Mouse (Mus musculus): Measurements from ENCODE around the gene Ttc28.

The Ttc28 gene

GRCm38 (mm10) chr5:111164348-111164920 is 284.8 kb downstream of the Ttc28 start:
- DNase-seq (ENCODE audit: low spot score in 2 of 2), result no peak

DNA sequence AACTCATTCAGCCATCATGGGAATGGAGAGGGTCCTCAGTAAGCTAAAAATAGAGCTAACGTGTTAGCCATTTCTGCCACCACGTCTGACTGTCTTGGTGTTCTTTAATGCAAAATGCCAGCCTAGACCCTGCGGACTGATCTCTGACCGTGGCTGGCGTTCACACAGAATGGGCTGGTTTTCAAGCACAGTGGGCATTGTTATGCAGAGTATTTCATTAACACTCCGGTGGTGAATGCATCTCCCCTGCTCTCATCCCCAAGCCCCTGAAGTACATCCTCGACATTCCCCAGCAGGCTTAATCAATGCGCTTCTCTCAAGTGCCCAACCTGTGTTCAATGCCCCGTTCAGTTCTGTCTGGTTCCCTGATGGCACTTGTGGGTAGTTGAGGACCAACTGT is 290.8 kb downstream of the Ttc28 start:
- no peak for DNase-seq (ENCODE audit: low spot score in 2 of 2)

GRCm38 (mm10) chr5:111175410-111175809 is 295.8 kb downstream of the Ttc28 start:
- DNase-seq (ENCODE audit: low spot score in 2 of 2), result no peak

GRCm38 (mm10) chr5:111175842-111176241 is 296.2 kb downstream of the Ttc28 start:
- no peak for DNase-seq (ENCODE audit: low spot score in 2 of 2)

DNA sequence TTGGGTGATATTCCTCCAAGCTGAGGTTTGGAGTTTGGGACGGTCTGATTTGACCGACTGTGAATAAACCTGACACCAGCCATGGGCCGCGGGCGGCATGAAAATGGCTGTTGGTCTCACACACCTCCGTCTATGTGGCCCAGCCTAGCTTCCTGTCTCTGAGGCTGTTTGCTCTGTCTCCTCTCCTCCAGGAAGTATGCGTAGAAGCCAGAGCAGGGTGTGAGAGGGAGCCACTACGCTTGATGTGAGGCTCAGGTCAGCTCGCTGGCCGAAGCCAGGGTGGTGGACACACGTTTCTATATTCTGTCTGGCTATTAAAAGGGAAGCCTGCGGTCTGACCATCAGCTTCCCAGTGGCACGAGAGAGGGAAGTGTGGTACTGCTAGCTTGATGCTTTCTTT is 296.8 kb downstream of the Ttc28 start:
- DNase-seq (ENCODE audit: low spot score in 2 of 2), result no peak

GRCm38 (mm10) chr5:111178324-111179076 is 298.9 kb downstream of the Ttc28 start:
- no peak for DNase-seq (ENCODE audit: low spot score in 2 of 2)

DNA sequence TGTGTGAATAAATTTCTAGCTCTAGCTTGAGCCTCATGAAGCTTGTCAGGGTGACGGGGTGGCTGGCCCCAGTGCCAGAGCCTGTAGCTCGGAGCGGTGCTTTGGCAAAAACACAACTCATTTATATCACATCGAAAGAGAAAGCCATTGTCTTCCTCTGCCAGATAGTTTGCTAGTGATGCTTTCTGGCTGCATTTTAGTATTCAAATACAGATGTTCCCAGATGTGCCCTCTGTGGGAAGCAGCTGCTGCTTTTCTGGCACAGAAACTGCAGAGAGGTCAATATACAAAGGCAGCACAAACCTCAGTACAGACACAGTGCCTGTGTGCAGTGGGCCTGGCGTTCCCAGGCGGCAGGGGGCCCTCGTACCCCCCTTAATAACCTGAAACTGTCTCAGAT is 300.0 kb downstream of the Ttc28 start:
- DNase-seq (ENCODE audit: low spot score in 2 of 2), result no peak

DNA sequence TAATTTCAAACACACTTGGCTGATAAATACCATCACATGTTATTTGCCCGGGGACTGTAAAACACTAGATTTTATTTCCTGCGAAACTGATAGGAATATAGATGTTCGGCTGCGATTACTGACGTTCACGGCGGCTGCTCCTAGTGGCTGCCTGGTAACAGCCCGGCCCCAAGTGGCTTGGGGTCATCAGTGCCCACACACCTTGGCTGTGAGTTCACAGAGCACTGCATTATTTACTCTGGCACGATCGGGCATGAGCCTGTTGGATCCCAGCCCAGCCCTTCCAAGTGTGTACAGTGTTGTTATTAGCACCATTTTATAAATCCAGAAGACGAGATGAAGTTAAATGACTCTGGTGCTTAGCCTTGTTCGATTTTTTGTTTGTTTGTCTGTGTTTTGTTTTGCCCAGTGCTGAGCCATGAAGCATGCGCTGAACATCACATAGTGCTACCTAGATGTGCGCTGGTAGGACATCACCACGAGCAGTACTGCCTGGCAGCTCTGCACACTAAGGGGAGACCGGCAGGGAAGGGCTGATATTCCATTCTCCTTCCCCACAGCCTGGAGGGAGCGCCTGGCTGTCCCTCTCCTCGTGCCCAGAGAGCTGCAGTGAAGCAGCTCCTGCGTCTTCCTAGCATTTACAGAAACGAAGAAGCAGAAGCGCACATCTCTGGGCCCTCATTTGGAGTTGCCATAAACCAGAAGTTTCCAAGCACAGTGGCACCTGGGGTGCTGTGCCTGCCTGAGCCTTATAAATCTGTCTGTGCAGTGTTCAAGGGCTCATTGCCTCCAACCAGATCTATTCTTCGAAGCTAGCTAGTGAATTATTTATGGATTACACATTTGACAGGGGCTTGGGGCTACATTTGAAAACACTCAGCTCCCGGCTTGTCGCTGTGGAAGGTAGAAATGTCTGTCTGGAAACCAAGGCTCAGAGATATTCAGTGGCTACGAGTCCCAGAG is 300.8 kb downstream of the Ttc28 start:
- DNase-seq (ENCODE audit: low spot score in 2 of 2), result no peak

GRCm38 (mm10) chr5:111181204-111181912 is 301.8 kb downstream of the Ttc28 start:
- DNase-seq (ENCODE audit: low spot score in 2 of 2), result no peak

DNA sequence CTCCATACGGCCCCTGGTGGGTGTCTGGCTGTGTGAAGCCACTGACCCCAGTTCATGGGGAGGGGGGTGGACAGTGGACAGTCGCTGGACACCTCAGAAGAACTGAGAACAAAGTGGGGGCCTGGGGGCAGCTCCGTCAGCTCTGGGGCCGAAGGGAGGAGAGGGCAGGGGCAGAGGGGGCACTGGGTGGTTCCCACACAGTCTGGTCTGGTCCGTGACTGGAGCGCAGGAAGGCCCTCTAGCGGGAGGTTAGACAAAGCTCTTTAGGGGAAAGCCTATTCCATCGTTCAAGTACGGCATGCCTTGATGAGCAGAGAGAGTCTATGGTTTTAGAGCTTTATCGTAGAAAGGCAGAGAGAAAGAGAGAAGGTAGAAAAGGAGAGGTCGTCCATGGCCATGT is 307.0 kb downstream of the Ttc28 start:
- no peak for DNase-seq (ENCODE audit: low spot score in 2 of 2)

GRCm38 (mm10) chr5:111191972-111192371 is 312.4 kb downstream of the Ttc28 start:
- no peak for DNase-seq (ENCODE audit: low spot score in 2 of 2)

- DNase-seq (ENCODE audit: low spot score in 2 of 2), result no peak
These were observed 315.2 kb downstream of the Ttc28 start for GRCm38 (mm10) chr5:111194829-111195228.

GRCm38 (mm10) chr5:111195488-111196485 is 316.2 kb downstream of the Ttc28 start:
- DNase-seq (ENCODE audit: low spot score in 2 of 2), result no peak

GRCm38 (mm10) chr5:111197727-111198126 is 318.1 kb downstream of the Ttc28 start:
- no peak for DNase-seq (ENCODE audit: low spot score in 2 of 2)

- DNase-seq (ENCODE audit: low spot score in 2 of 2), result no peak
These were observed 320.7 kb downstream of the Ttc28 start for GRCm38 (mm10) chr5:111200167-111200840.

DNA sequence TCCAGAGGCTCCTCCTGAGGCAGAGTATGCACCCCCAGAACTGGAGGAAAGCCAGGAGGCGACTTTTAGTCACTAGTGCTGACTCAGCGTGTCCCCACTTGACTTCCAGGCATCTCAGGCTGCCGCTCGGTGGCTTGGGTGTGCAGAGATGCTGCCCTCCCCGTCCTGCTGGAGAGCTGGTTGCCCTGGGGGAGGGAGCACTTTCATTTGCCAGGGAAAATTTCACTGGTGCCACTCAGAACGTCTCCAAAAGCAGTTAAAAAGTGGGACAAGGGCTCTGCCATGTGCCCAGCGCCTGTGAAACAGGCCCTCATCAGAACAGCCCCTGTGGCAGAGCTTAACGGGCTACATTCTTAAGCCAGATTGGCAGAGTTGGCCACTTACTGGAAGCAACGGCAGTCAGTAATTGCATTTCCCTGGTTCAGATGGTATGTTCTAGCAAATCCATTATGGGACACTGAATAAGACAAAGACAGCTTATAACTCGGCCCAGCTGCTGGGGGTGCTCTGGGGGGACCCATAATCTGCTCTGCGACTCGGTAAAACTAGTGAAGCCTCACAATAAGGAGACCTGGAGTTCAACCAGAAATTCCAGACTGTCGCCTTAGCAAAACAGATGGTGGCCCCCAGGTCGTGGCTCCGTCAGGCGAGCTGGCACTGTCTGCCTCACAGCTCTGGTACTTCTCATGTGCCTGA is 321.5 kb downstream of the Ttc28 start:
- DNase-seq (ENCODE audit: low spot score in 2 of 2), result peak; percentile 74 to 76

- no peak for DNase-seq (ENCODE audit: low spot score in 2 of 2)
These were observed 324.6 kb downstream of the Ttc28 start for GRCm38 (mm10) chr5:111204221-111204620.

DNA sequence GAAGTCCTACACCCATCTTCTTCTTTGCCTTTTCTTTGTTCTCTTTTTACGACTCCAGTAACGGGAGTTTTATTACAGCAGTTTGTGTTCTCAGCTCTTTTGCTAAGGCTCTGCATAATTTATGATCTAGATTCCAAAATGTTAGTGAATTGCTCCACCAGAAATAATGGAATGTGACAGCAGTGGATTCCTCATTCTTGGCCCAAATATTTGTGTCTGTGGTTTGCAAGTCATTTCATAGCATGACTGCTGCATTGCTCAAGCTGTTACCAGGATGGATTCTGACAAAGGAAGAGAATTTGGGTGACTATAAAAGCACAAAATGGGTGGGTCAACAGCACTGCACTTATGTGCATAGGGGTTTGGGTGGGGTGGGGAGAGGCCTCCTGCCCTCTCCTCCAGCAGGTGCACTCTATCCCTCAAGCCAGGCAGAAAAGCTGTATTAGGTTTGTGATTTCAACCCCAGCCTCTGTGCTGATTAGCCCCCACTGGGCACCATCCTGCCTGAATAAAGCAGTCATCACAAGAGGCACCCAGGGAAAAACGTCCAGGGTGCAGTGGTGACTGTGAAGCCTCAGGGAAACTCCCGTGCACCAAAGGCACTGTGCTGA is 325.5 kb downstream of the Ttc28 start:
- DNase-seq (ENCODE audit: low spot score in 2 of 2), result no peak

DNA sequence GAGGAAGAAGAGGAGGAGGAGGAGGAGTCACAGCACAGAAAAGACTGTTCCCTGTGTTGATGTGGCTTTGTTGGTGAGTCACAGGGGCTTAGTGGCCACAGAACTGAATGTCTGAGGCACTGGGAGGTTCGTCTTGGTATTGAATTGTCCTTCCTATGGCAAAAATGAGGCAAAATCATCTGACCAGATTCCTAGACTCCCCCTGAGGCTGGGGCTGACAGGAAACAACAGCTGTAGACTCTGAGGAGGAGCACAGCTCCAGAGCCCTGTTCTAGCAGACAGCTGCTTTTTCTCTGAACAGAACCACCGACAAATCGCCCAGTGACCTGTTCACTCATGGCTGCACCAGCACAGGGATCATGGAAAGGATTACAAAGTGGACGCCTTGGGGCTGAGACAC is 326.2 kb downstream of the Ttc28 start:
- no peak for DNase-seq (ENCODE audit: low spot score in 2 of 2)

Data from right cerebral cortex, postnatal 10 days (tissue).